In the genomic region with DNA sequence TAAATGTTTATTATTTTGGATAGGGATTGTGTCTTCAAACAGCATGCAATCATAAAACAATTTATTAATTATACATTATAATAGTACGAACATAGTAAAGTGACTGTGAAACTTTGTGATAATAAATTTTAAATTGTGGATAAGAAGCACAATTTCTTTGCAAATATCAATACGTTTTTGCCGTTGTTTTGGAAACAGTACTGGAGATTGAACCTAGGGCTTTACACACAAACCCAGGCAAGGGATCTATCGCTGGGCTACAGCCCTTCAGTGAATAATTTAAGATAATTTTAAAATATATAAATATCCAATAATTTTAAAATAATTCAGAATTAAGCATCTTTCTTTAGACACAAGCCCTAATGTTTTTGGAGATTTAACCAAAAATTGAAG, we compare ENCODE assay signal across 9 mouse cellular contexts. TPM values are rescaled to one million over a fixed set of nuclear protein-coding genes. Genes with fewer than 3 reads are reported as not detected.
A peak's percentile ranks its signal among the peaks of the same experiment; 100 is the strongest.
DNase-seq lines count a peak whose midpoint lies in the region; ATAC-seq and TF ChIP-seq lines count a peak whose summit lies in the region.
"Had no signal": no experiment of that assay in that cellular context is flagged by ENCODE, and none has a peak within 500 bp of the region (broad histone marks: within the 10 kb centered on the region; RNA-seq: fewer than 3 reads in every experiment).

No protein-coding gene starts in this region.

- no peaks in the 10 kb centered on the region for H3K36me3 ChIP-seq in kidney, embryonic 16.5 days (ENCODE audit: insufficient read depth, low read length)
- no peaks in the 10 kb centered on the region for H3K36me3 ChIP-seq in forebrain, embryonic 11.5 days (ENCODE audit: control insufficient read depth, insufficient read depth, low read length)
- no peaks in the 10 kb centered on the region for H3K36me3 ChIP-seq in hindbrain, postnatal 0 days (ENCODE audit: insufficient read depth, low read length)
- H3K36me3 ChIP-seq in midbrain, embryonic 14.5 days (ENCODE audit: control insufficient read depth, insufficient read depth, low read length) = no peaks in the 10 kb centered on the region
- H3K36me3 ChIP-seq: G1E had no signal

- H3K4me3 ChIP-seq in kidney, embryonic 16.5 days (ENCODE audit: low read length) = peak overlapping the region; percentile 59; the same call in 1 of the 2 replicates
- no peak overlapping the region for H3K4me3 ChIP-seq in forebrain, embryonic 11.5 days (ENCODE audit: low read depth, low read length)
- peak overlapping the region; percentile 49 for H3K4me3 ChIP-seq in hindbrain, postnatal 0 days (ENCODE audit: low read length)
- peak overlapping the region; percentile 48; the same call in 1 of the 2 replicates for H3K4me3 ChIP-seq in midbrain, embryonic 14.5 days (replicated peaks; ENCODE audit: low read depth, low read length)

- H3K4me2 ChIP-seq in kidney, embryonic 16.5 days (replicated peaks; ENCODE audit: low read depth, low read length) = peak overlapping the region; percentile 66
- H3K4me2 ChIP-seq in forebrain, embryonic 11.5 days (ENCODE audit: low read depth, low read length, severe bottlenecking) = no peak overlapping the region; the same call in 1 of the 2 replicates
- peak overlapping the region; percentile 66 for H3K4me2 ChIP-seq in hindbrain, postnatal 0 days (ENCODE audit: low read depth, low read length)
- peak overlapping the region; percentile 59 for H3K4me2 ChIP-seq in midbrain, embryonic 14.5 days (ENCODE audit: low read length)

- H3K9me3 ChIP-seq in kidney, embryonic 16.5 days (ENCODE audit: low read length) = no peaks in the 10 kb centered on the region
- H3K9me3 ChIP-seq in forebrain, embryonic 11.5 days (ENCODE audit: control insufficient read depth, low read length) = no peaks in the 10 kb centered on the region
- no peaks in the 10 kb centered on the region for H3K9me3 ChIP-seq in hindbrain, postnatal 0 days (ENCODE audit: low read length)
- H3K9me3 ChIP-seq in midbrain, embryonic 14.5 days (ENCODE audit: control insufficient read depth, low read length) = no peaks in the 10 kb centered on the region

- WGBS in kidney, embryonic 16.5 days = 86% methylated on average over 4 of the region's 4 CpGs
- 89% methylated on average over 4 of the region's 4 CpGs for WGBS in forebrain, embryonic 11.5 days
- 75% methylated on average over 4 of the region's 4 CpGs for WGBS in hindbrain, postnatal 0 days
- 83% methylated on average over 4 of the region's 4 CpGs for WGBS in midbrain, embryonic 14.5 days

- H3K27me3 ChIP-seq in kidney, embryonic 16.5 days (ENCODE audit: insufficient read depth, low read length) = no peaks in the 10 kb centered on the region
- H3K27me3 ChIP-seq in forebrain, embryonic 11.5 days (ENCODE audit: control insufficient read depth, insufficient read depth, low read length) = no peaks in the 10 kb centered on the region
- H3K27me3 ChIP-seq in hindbrain, postnatal 0 days (ENCODE audit: insufficient read depth, low read length) = no peaks in the 10 kb centered on the region
- no peaks in the 10 kb centered on the region for H3K27me3 ChIP-seq in midbrain, embryonic 14.5 days (ENCODE audit: control insufficient read depth, insufficient read depth, low read length)

- no peak for ATAC-seq in kidney, embryonic 16.5 days (ENCODE audit: low FRiP score, low TSS enrichment)
- peak; percentile 63 for ATAC-seq in forebrain, embryonic 11.5 days (replicated peaks; ENCODE audit: low FRiP score)
- no peak; the same call in 1 of the 2 replicates for ATAC-seq in hindbrain, postnatal 0 days
- peak; percentile 46 for ATAC-seq in midbrain, embryonic 14.5 days (ENCODE audit: low FRiP score, low TSS enrichment)

- no peak for DNase-seq in kidney, postnatal 4 days
- no peak for DNase-seq in forebrain, embryonic 11.5 days (ENCODE audit: low spot score)
- no peak for DNase-seq in hindbrain, postnatal 0 days (ENCODE audit: low spot score)
- no peak for DNase-seq in midbrain, embryonic 14.5 days
- no peak for DNase-seq in left cerebral cortex, adult 11 months (ENCODE audit: low spot score)
- DNase-seq in MN1 (ENCODE audit: low spot score) = no peak
- no peak for DNase-seq in adrenal gland, postnatal 36 days

- no peak overlapping the region for H3K27ac ChIP-seq in kidney, embryonic 16.5 days (ENCODE audit: low read length)
- no peak overlapping the region for H3K27ac ChIP-seq in forebrain, embryonic 11.5 days (ENCODE audit: low read depth, low read length)
- no peak overlapping the region for H3K27ac ChIP-seq in hindbrain, postnatal 0 days
- H3K27ac ChIP-seq in midbrain, embryonic 14.5 days (replicated peaks; ENCODE audit: low read depth, low read length) = no peak overlapping the region

- no peak for TF ChIP-seq CTCF in hindbrain, postnatal 0 days (IDR thresholded peaks at IDR 0.05; ENCODE audit: low read depth)

- H3K9ac ChIP-seq in kidney, embryonic 16.5 days (replicated peaks; ENCODE audit: low read length) = no peak overlapping the region
- no peak overlapping the region for H3K9ac ChIP-seq in forebrain, embryonic 11.5 days (ENCODE audit: low read length)
- H3K9ac ChIP-seq in hindbrain, postnatal 0 days (replicated peaks; ENCODE audit: low read length) = peak overlapping the region; percentile 45; the same call in 1 of the 2 replicates
- peak overlapping the region; percentile 45; the same call in 1 of the 2 replicates for H3K9ac ChIP-seq in midbrain, embryonic 14.5 days (replicated peaks; ENCODE audit: low read length)

- H3K4me1 ChIP-seq in kidney, embryonic 16.5 days (ENCODE audit: insufficient read depth, low read length) = no peaks in the 10 kb centered on the region
- H3K4me1 ChIP-seq in forebrain, embryonic 11.5 days (replicated peaks; ENCODE audit: control insufficient read depth, insufficient read depth, low read length) = no peaks in the 10 kb centered on the region
- H3K4me1 ChIP-seq in hindbrain, postnatal 0 days (ENCODE audit: insufficient read depth, low read length) = no peaks in the 10 kb centered on the region
- H3K4me1 ChIP-seq in midbrain, embryonic 14.5 days (ENCODE audit: control insufficient read depth, insufficient read depth, low read length) = no peaks in the 10 kb centered on the region

RNA-seq across cellular contexts. Expression of a gene that starts 8.5 kb away (rescaled TPM):
- polyA plus RNA-seq in kidney, embryonic 16.5 days (2015; fragmentation: Nextera tagmentation; extraction: Ambion mirVana) = 0.12 and 0.15 TPM in 2 replicates
- 0.19 and 0.41 TPM in 2 replicates for polyA plus RNA-seq in forebrain, embryonic 11.5 days (2014; fragmentation: Nextera tagmentation; extraction: Ambion mirVana)
- 2.2 and 2.4 TPM in 2 replicates for total RNA-seq in hindbrain, postnatal 0 days (2014; rRNA removed)
- 0.33 and 0.57 TPM in 2 replicates for polyA plus RNA-seq in hindbrain, postnatal 0 days (2015; fragmentation: Nextera tagmentation; extraction: Ambion mirVana)
- polyA plus RNA-seq in midbrain, embryonic 14.5 days (2014; fragmentation: Nextera tagmentation; extraction: Ambion mirVana) = 0.22 and 0.43 TPM in 2 replicates
- total RNA-seq in adrenal gland, postnatal 36 days (2021) = under 1 TPM; 0.17 to 0.56 TPM
- polyA plus RNA-seq: G1E had no signal

RNA-seq across cellular contexts. Expression of a gene that starts 58.0 kb away (rescaled TPM):
- 202 and 204 TPM in 2 replicates for polyA plus RNA-seq in kidney, embryonic 16.5 days (2015; fragmentation: Nextera tagmentation; extraction: Ambion mirVana)
- 389 and 403 TPM in 2 replicates for polyA plus RNA-seq in forebrain, embryonic 11.5 days (2014; fragmentation: Nextera tagmentation; extraction: Ambion mirVana)
- 230 and 254 TPM in 2 replicates for total RNA-seq in hindbrain, postnatal 0 days (2014; rRNA removed)
- 376 and 384 TPM in 2 replicates for polyA plus RNA-seq in hindbrain, postnatal 0 days (2015; fragmentation: Nextera tagmentation; extraction: Ambion mirVana)
- polyA plus RNA-seq in midbrain, embryonic 14.5 days (2014; fragmentation: Nextera tagmentation; extraction: Ambion mirVana) = 432 and 511 TPM in 2 replicates
- total RNA-seq in adrenal gland, postnatal 36 days (2021) = 100 to 1,000 TPM; 300 to 363 TPM

Comparison
In these comparisons a context has a peak if more than half of its experiments do, and no peak if none do; other contexts are left out.
1. ATAC-seq: peak in forebrain, embryonic 11.5 days (single experiment) and midbrain, embryonic 14.5 days (single experiment); none in kidney, embryonic 16.5 days (single experiment) and hindbrain, postnatal 0 days (single experiment).
2. H3K9ac ChIP-seq: peak in hindbrain, postnatal 0 days (single experiment) and midbrain, embryonic 14.5 days (single experiment); none in kidney, embryonic 16.5 days (single experiment) and forebrain, embryonic 11.5 days (single experiment).